Mouse (Mus musculus): ENCODE measurements around the gene Ptprcap. TPM values are rescaled to one million over a fixed set of nuclear protein-coding genes. Genes with fewer than 3 reads are reported as not detected.
A peak's percentile ranks its signal among the peaks of the same experiment; 100 is the strongest.

Gene Ptprcap
- total RNA-seq, 1 experiment from 2014 or later: 140 TPM

GRCm38 (mm10) chr19:4191528-4192250, 38.3 kb downstream of the Ptprcap start, which contains the start of gene Ppp1ca:
Gene Ppp1ca, plus strand, starts transcription at chr19:4192065.
- peak; percentile 81 for ATAC-seq (replicated peaks; ENCODE audit: low read depth, poor library complexity, severe bottlenecking)

GRCm38 (mm10) chr19:4192251-4192985, 39.0 kb downstream of the Ptprcap start:
- no peak for ATAC-seq (replicated peaks; ENCODE audit: low read depth, poor library complexity, severe bottlenecking)

- no peak for ATAC-seq (replicated peaks; ENCODE audit: low read depth, poor library complexity, severe bottlenecking)
These were observed 39.7 kb downstream of the Ptprcap start for GRCm38 (mm10) chr19:4193129-4193528.

GRCm38 (mm10) chr19:4194021-4194724, 40.8 kb downstream of the Ptprcap start:
- ATAC-seq (replicated peaks; ENCODE audit: low read depth, poor library complexity, severe bottlenecking): peak; percentile 42

GRCm38 (mm10) chr19:4194776-4195650, 41.6 kb downstream of the Ptprcap start:
- no peak for ATAC-seq (replicated peaks; ENCODE audit: low read depth, poor library complexity, severe bottlenecking)

- ATAC-seq (replicated peaks; ENCODE audit: low read depth, poor library complexity, severe bottlenecking): no peak
These were observed 42.6 kb downstream of the Ptprcap start for GRCm38 (mm10) chr19:4196048-4196447.

GRCm38 (mm10) chr19:4196548-4196947, 43.1 kb downstream of the Ptprcap start:
- no peak for ATAC-seq (replicated peaks; ENCODE audit: low read depth, poor library complexity, severe bottlenecking)

GRCm38 (mm10) chr19:4197180-4197579, 43.8 kb downstream of the Ptprcap start:
- no peak for ATAC-seq (replicated peaks; ENCODE audit: low read depth, poor library complexity, severe bottlenecking)

- peak; percentile 82 for ATAC-seq (replicated peaks; ENCODE audit: low read depth, poor library complexity, severe bottlenecking)
These were observed 48.0 kb downstream of the Ptprcap start, which contains the start of gene Rad9a for GRCm38 (mm10) chr19:4201291-4201909. Gene Rad9a, minus strand, starts transcription at chr19:4201662.

GRCm38 (mm10) chr19:4202149-4202548, 48.7 kb downstream of the Ptprcap start:
- ATAC-seq (replicated peaks; ENCODE audit: low read depth, poor library complexity, severe bottlenecking): no peak

- no peak for ATAC-seq (replicated peaks; ENCODE audit: low read depth, poor library complexity, severe bottlenecking)
These were observed 49.7 kb downstream of the Ptprcap start for GRCm38 (mm10) chr19:4203148-4203547.

- 0 out of 2 replicates have a peak, but pooled peaks have one; percentile 30 for ATAC-seq (replicated peaks; ENCODE audit: low read depth, poor library complexity, severe bottlenecking)
These were observed 50.4 kb downstream of the Ptprcap start for GRCm38 (mm10) chr19:4203604-4204326.

- no peak for ATAC-seq (replicated peaks; ENCODE audit: low read depth, poor library complexity, severe bottlenecking)
These were observed 51.5 kb downstream of the Ptprcap start for GRCm38 (mm10) chr19:4204889-4205288.

Other genes with a start within 250 kb of the Ptprcap start
- 37.0 and 49.2 TPM in 2 replicates for gene Tcirg1, start 246.5 kb upstream of the Ptprcap start, total RNA-seq (2017)
- gene Ndufs8, start 240.8 kb upstream of the Ptprcap start, total RNA-seq (2017): 79.4 and 83.5 TPM in 2 replicates
- 1.6 and 3.2 TPM in 2 replicates for gene Aldh3b1, start 223.8 kb upstream of the Ptprcap start, total RNA-seq (2017)
- gene Unc93b1, start 218.4 kb upstream of the Ptprcap start, total RNA-seq (2017): 83.0 and 99.7 TPM in 2 replicates
- 0.41 TPM in 1 of 2 replicates, not detected in the other for gene Aldh3b3, start 195.0 kb upstream of the Ptprcap start, total RNA-seq (2017)
- gene Aldh3b2, start 181.3 kb upstream of the Ptprcap start, total RNA-seq (2017): 0.59 TPM in 1 of 2 replicates, not detected in the other
- gene Acy3, start 167.0 kb upstream of the Ptprcap start, total RNA-seq (2017): 2.1 and 5.4 TPM in 2 replicates
- not detected in 2 replicates for gene Tbx10, start 160.9 kb upstream of the Ptprcap start, total RNA-seq (2017)
- 7.9 and 22.1 TPM in 2 replicates for gene Nudt8, start 153.0 kb upstream of the Ptprcap start, total RNA-seq (2017)
- gene Gm49405, start 153.0 kb upstream of the Ptprcap start, total RNA-seq (2017): 0.10 and 1.4 TPM in 2 replicates
- gene Doc2g, start 150.3 kb upstream of the Ptprcap start, total RNA-seq (2017): 0.41 and 3.6 TPM in 2 replicates
- 199 and 200 TPM in 2 replicates for gene Ndufv1, start 140.8 kb upstream of the Ptprcap start, total RNA-seq (2017)
- 82.5 and 95.6 TPM in 2 replicates for gene Gstp1, start 115.6 kb upstream of the Ptprcap start, total RNA-seq (2017)
- gene Gstp2, start 107.6 kb upstream of the Ptprcap start, total RNA-seq (2017): 0.69 and 8.6 TPM in 2 replicates
- 8.7 and 10.7 TPM in 2 replicates for gene Gstp3, start 94.0 kb upstream of the Ptprcap start, total RNA-seq (2017)
- gene Cabp2, start 72.0 kb upstream of the Ptprcap start, total RNA-seq (2017): not detected in 2 replicates
- 20.3 and 22.3 TPM in 2 replicates for gene Cdk2ap2, start 56.4 kb upstream of the Ptprcap start, total RNA-seq (2017)
- gene Pitpnm1, start 53.6 kb upstream of the Ptprcap start, total RNA-seq (2017): 8.6 and 9.0 TPM in 2 replicates
- 20.6 and 55.9 TPM in 2 replicates for gene Aip, start 27.7 kb upstream of the Ptprcap start, total RNA-seq (2017)
- not detected in 2 replicates for gene Gpr152, start 13.8 kb upstream of the Ptprcap start, total RNA-seq (2017)
- gene Cabp4, start 9.6 kb upstream of the Ptprcap start, total RNA-seq (2017): not detected in 2 replicates
- 90.1 and 104 TPM in 2 replicates for gene Coro1b, start 5.0 kb upstream of the Ptprcap start, total RNA-seq (2017)
- gene Rps6kb2, start 9.8 kb downstream of the Ptprcap start, total RNA-seq (2017): 15.9 and 16.4 TPM in 2 replicates
- gene Carns1, start 21.9 kb downstream of the Ptprcap start, total RNA-seq (2017): 3.4 and 3.5 TPM in 2 replicates
- 25.8 and 34.7 TPM in 2 replicates for gene Tbc1d10c, start 37.7 kb downstream of the Ptprcap start, total RNA-seq (2017)
- 450 and 486 TPM in 2 replicates for gene Ppp1ca, start 38.5 kb downstream of the Ptprcap start, total RNA-seq (2017)
- 10.7 and 20.5 TPM in 2 replicates for gene Rad9a, start 48.1 kb downstream of the Ptprcap start, total RNA-seq (2017)
- gene Clcf1, start 60.6 kb downstream of the Ptprcap start, total RNA-seq (2017): 2.0 and 5.0 TPM in 2 replicates
- gene AC109138.7, start 60.8 kb downstream of the Ptprcap start, total RNA-seq (2017): not detected in 2 replicates
- 64.3 and 74.0 TPM in 2 replicates for gene Pold4, start 78.3 kb downstream of the Ptprcap start, total RNA-seq (2017)
- gene Ssh3, start 115.6 kb downstream of the Ptprcap start, total RNA-seq (2017): 13.6 and 22.7 TPM in 2 replicates
- 0.58 and 3.7 TPM in 2 replicates for gene Ankrd13d, start 129.5 kb downstream of the Ptprcap start, total RNA-seq (2017)
- gene Grk2, start 152.6 kb downstream of the Ptprcap start, total RNA-seq (2017): 186 and 204 TPM in 2 replicates
- 73.3 and 90.3 TPM in 2 replicates for gene Kdm2a, start 244.7 kb downstream of the Ptprcap start, total RNA-seq (2017)